Mouse (Mus musculus) kidney, postnatal 4 days (tissue): ENCODE results near the gene Mme.

Experiments
- DNase-seq, 2 experiments: peaks; one replicate each; pipeline ENCODE4 v3.0.0; 2021; ENCODE audit warnings: mixed read lengths in 2 of 2

Gene Mme

DNA sequence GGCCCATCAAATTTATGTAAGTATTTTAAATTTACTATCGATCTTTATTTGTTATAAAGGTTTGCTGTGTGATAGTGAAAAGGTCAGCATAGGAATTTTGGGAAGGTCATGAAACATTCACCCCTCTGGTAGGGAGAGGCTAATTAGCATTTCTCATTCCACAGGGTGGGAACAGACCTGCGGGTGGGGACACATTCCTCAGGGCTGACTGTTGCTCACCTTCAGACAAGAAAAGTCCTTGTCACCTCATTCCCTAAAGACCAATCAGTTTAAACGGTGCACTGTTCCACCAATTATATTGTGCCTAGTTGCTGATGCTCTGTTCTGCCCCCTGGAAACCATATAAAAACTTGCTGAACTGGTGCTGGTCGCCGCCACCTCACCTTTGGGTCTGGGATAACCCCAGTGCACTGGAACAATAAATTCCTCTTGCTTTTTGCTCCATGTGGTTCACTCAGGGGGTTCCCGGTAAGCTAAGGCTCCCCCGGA lies at the start of gene Mme:
Mme (plus strand) TSS at position 439 of the 489 bp plus-strand sequence.
- no peak for DNase-seq

DNA sequence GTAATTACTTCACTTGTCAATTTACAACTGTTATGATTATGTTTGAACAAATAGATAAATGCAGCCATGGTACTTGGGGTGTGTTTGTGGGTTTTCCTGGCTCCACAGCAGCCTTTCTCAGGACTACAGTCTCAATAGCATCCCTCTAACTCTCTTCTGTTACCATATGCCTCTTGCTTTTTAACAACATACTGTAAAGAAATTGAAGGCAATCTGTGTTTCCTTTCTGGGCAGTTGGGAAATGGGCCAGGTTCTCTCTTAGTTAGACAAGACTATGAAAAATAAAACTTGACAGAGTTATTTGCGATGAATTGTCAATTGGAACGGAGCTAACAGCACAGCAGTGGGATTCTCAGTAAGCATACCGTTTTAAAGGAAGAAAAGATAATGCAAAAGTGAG lies 44.8 kb upstream of the Mme start:
- DNase-seq = no peak

DNA sequence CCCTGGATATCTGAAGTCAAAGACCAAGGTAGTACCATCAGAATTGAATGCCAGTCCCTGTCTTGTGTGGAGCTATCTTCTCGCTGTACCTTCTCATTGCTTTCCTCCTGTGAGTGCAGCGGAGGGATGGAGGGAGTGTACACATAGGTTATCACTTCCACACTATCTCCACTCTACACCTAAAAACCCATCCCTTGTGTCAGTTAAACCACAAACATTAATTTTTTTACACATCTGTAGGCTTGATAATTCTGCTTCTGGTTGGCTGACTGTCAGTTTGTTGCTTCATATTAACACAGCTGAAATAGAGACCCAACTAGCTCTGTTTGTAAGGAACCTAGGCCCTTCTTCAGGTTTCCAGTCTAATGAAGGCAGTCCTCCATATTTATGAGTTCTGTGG lies 43.3 kb upstream of the Mme start:
- DNase-seq = no peak

DNA sequence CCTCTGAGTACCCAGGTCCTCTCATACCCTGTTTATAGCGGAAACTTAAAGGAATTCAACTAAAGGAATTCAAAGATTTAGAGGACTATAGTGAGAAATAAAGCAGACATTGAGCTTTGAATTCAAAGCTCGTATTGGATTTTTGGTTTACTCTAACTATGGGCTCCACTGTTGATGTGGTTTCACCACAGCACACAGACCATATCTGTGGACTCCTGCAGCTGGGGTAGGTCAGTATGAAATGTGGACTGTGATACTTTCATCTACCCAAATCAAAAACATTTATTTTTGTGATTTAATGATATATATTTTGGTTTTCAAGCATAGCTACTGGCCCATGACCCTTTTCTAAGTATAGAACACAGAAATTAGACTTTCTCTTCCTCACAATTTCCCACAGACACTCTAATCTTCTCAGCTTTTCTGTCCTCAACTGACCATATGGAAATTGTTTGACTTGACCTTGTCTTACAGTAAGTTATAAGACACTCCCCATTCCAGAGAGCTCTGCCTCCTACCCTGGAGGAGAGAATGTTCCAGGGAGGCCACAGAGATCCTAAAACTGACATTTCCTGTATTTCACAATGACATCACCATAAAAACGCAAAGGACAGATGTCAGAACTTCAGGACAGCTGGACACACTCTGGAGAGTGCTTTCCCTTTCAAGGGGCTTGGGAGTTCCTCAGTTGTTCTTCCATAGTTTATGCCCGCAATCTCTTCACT lies 19.3 kb upstream of the Mme start:
- DNase-seq = peak in 1 of 2 experiments; percentile 12

DNA sequence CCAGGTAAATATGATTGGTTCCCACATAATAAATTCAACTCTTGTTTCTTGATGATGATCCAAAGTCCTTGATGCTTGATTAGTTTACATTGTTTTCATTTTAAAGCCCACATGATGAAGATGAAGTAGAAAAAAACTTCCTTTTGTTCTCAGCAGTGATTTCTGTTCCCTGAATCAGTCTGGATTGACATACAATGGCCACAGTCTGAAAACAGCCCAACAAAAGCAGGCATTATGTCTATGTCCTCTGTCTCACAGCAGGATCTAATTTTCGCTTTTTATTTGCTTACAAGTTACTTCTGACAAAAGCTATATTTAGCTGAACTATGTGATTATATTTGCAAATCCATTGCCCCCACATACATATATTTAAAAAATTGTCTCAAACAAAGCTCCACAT lies 17.7 kb upstream of the Mme start:
- DNase-seq = no peak

DNA sequence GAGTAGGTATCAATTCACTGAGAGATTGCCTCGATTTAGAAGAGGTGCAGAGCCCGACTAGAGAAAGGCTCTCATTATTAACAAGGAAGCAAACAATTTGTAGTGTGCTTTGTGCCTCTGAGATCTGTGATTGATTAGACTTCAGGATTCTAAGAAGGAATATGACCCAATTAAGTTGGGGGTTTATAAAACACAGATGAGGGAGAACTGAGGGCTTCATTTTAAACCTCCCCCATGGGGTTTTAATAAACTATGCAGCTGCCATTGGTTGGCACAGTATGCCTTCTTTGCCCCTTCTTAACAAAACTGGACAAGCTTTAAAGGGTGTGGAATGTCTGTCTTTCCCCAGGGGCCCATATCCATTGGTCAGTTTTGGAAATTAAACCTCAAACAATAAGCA lies 5.4 kb upstream of the Mme start:
- no peak for DNase-seq

DNA sequence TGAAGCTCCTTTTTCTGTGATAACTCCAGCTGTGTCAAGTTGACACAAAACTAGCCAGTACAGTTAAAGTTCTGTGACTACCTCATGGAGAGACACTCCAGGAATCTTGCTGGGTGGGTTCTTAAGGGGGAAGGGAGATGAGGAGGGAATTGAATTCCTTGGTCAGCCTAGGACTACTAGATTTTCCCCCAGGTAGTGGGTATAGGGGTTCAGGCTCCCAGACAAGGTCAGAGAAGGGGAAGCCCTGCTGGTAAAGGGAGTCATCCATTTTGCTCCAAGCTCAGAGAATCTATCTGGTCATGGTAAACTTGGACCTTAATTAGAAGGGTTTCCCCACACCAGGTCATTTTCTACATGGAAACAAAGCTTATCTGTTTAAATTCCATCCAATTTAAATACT lies 2.4 kb downstream of the Mme start:
- DNase-seq = no peak

DNA sequence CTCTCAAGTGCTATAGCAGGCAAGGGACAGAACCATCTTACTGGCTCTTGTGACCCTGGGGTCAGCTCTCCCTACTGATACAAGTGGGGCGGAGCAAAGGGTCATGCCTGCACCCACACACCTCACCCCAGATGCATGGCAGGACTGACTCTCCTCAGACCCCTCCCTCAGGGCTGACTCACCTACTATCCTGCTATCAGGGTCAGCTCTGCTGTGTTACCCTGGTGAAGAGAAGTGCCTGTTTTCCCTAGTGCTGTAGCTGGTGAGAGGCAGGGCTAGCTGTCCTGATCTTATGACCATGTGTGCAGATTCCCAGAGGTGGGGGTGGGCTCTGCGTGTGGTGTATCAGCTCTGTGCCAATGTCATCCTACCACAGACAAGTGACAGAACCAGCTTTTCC lies 30.8 kb downstream of the Mme start:
- no peak for DNase-seq

DNA sequence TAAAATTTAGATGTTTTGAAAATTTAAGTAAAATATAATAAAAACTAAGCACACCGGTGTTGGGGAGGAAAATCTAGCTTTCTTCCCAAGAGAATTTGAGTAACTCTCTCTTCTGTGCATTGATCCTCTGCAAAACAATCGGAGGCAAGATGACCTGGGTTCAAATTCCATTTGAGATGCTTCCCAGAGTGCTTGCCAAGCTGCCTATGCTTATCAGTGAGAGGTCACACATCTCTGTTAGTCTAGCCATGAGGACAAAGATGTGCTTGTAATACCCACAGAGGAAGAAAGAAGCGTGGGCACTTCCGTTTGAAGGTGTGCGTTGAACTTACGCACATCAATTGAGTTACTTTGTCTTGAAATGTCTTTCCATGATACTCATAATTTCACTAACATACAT lies 53.0 kb downstream of the Mme start:
- no peak for DNase-seq

DNA sequence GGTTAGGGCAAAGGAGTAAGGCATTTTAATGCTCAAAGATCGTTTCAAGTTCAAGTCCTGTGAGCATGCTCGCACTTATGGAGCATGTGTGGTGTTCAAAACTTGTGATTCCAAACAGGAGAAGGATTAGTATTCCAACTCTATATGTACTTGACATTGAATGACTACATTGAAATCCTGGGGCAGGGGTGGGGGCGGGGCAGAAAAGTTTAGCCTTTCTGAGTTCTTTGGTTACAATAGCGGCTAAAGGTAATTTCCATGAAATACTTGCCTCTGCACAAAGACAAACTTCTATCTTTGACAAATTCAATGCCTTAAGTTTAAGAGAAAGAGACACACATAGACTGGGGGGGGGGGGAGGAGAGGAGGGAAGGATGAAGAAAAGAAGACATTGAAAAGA lies 53.5 kb downstream of the Mme start:
- no peak for DNase-seq

DNA sequence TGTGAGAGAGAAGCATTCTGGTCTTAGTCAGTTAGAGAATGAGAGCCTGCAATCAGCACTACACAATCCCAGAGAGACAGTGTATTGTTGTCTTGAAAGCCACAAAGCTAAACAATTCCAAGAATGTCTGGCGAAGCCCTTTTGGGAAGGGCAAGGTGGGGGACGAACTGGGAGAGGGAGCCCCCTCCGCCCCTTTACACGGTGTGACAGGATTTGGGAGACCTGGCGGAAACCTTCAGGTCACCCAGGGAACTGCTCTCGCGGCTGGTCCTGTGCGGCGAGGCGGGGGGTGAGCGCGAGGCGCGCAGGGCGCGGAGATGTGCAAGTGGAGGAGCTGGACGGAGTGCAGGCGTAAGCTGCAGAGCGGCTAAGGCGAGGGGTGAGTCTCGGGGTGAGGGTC lies 53.9 kb downstream of the Mme start:
- DNase-seq = peak; percentile 70 to 82

DNA sequence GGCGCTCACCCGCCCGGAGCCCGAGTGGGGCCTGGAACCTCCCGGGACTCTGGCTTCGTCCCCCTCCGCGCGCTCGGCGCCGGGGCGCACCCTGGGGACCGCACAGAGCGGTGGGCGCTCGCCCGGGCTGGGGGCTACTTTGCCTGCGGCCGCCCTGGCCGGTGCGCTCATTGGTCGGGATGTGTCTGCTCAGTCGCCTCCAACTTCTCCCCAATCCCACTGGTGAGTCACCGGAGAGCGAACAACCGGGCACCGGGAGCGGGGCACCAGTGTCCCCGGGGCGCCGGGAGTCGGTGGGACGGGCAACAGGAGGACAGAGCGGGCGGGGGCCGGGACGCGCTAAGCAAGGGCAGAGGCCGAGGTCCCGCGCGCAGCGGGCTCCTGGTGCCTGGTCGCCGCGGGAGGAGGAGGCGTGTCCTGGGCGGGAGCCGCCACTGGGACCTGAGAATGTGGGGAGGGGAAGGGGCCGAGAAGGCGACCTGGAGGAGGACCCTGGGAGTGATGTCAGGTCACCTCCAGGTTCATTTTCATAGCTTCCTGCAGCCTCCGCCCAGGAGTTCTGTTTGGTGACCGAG lies 54.4 kb downstream of the Mme start:
- peak; percentile 76 to 87 for DNase-seq

DNA sequence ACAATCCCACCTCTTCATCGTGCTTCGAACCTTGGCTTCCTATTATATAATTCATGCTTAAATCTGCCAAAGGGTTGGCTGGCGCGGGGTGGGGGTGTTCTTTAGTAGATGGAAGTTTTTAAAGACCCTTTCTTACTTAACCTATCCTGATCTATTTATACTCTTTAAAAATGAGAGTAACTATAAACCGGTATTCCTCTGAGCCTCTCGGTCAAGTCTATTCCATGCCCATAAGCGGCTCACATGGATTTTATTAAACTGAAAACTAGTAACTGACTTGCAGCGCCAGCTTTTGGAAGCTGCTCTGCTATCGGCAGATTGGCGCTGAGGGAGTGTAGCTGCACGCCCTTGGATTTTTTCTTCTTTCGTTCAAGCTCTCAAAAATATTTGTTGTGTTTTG lies 55.1 kb downstream of the Mme start:
- peak; percentile 18 to 39 for DNase-seq

DNA sequence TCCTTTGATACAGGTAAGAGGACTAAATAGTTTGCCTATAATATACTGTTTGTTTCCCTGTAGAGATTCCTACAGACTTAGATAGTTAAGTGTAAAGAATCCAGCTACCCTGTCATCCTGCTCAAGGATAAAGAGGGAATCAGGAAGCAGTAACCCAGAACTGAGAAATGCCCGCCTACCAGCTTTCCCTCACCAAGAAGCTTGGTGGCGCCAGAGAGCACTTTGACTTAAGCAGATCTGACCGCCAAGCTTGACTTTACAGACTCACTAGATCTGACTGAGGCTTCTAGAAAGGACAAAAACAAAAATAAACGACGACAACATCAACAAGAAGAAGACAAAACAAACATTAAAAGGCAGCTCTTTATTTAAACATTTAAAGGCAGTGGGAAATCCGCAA lies 56.5 kb downstream of the Mme start:
- peak; percentile 87 to 89 for DNase-seq

DNA sequence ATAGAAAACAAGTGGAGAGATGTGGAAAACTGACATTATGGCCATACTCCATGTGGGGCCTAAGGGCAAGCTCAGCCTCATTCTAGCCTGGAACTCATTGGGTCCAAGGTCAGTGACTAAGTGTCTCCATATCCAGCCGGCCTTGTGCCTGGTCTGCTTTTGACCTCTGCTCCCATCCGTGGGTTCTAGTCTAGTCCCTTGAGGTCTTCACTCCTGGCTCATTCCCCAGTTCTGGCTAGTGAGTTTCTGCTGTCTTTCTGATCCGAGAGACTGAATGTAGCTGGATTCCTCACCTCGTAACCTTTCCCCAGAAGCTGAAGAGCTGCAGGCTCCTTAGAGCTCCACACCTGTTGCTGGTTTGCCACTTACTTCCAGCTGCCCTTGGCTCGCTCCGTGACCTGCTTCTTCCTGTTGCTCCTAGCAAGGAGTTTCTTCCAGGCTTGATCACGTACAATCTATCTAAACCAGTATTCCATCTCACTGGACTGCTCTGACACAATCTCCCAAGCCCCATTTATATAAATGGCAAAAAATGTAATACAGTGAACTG lies 73.9 kb downstream of the Mme start:
- no peak for DNase-seq

DNA sequence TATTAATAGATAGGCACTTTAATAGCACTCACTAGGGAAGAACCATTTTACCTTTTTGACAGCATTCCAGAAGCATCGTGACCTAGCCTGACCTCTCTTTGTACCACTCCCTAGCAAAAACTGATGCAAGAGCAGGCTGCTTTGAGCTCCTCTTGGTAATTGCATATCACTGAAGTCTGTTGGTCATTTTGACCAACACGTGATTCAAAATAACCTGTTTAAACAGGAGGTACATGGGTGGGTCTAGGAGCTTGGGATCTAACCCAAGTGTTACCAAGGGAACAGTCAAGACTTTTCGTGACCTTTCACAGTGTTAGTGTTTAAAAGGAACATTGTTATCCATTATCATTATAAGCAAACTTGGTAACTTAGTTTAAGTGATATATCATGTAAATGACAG lies 76.2 kb downstream of the Mme start:
- DNase-seq = no peak

DNA sequence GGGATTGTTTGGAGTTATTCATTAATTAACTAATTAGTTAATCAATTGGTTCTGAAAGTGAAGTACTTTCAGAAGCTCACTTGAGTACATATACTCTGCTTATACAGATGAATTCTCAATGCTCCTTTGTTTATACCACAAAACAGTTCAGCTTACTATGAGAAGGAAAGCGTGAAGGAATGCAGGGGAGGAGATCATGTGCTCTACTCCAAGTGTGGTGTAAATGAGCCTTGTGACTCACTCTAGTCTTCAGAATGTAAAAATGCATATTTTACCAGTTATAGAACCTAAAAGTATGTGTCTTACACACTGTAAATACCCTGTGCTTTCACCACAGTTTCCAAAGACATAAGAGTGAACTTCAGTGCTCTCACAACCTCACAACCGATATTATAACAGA lies 84.3 kb downstream of the Mme start:
- DNase-seq = no peak

DNA sequence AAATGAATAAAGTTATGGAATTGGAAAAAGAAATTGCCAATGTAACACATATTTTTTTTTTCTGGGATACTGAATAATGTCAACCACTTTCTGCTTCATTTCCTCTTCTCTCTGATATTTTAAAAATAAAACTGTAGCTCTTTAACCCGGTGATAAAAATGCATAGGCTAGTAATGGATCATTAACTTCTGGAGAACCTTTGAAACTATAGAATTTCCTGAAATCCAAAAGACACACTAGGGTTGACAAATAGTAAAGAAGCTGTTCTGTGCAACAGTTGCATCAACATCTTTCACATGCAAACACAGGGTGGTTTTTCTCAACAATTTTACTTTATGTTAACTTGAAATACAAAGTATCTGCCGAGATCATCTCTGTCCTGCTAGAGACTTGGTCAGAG lies 98.8 kb downstream of the Mme start:
- DNase-seq = no peak

DNA sequence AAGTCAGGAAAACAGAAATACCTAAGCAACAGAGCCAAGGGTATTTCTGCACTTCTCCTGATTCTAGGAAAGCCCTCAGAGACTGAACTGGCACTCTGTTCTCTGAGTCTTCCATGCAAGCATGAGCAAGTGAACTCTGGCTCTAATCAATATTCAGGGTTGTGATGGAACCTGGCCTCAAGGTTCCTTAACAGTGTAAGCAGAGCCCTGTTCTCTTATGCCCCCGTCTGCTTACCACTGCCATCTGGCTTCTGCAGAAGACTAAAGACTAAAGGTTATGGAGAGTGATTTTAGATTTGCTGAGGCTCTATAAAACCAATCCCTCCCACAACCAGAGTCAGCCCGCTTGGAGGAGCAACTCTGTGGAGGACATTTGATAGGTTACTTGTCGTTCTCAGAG lies 99.2 kb downstream of the Mme start:
- DNase-seq = peak; percentile 11 to 15

DNA sequence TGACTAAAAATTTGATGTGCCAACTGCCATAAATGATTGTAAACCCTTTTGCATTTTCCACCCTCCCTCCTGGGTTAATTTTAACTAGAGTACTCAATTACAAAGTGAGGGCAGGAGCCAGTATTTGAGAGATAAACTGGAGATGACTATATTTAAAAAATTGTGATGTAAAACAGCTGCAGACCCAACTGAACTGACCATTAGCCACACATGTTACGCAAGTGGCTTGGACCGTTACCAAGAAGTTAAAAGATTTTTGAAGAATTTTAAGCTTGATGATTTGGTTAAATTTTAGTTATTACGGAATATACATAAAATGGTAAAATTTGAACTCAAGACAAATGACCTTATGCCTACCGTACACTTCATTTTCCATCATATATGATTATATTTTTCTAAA lies 100.1 kb downstream of the Mme start:
- DNase-seq = no peak

DNA sequence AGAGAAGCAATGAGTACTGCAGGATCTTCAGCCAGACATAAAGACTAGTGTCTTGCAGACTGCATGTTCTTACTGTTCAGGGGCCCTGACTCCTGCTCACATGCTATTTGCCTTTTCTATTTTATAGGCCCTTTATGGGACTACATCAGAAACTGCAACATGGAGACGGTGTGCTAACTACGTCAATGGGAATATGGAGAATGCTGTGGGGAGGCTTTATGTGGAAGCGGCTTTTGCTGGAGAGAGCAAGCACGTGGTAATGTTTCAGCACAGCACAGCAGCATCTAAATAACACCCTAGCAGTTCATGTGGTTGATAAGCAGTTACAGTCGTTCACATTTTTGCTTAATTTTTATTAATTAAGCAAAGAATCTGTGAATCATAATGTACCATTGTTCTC lies 103.7 kb downstream of the Mme start:
- DNase-seq = no peak

DNA sequence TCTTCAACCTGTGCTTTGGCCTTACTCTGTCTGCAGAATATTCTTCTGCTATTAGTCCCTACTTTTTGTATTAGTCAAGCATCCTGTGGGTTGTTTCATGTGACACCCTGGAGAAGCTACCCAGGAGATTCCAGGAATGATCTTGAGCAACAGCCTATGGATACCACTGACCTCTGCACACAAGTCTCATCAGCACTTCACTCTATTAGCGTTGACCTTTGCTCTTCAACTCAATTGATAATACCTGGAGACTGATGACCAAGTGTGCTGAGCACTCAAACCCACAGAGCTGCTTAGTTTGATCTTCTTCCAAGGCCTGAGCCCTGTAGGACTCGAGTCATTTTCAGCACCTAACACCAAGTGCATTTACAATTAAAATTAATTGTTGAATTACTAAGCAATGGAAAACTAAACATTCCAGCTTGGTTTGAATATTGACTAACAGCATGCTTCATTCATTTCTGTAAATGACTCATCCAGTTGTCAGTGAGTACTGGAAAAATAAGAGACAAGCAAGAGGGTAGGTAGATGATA lies 107.6 kb downstream of the Mme start:
- DNase-seq = no peak

DNA sequence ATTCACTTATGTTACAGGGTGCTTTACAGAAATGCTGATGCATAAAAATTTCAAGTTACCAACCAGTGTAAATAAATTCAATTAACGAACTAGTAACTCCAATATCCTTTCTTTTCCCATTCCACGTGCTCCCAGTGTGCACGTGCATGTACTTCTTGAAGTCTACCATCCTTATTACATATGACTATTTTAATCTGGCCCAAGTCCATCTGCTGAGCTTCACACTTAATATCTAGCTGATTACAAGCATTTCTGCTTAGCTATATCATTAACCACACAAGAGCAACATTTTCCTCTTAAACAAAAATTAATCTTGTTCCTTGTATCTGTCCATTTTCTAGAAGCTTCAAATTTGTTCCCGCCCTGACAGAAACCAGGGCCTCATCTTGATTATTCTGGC lies 108.9 kb downstream of the Mme start:
- DNase-seq = no peak

DNA sequence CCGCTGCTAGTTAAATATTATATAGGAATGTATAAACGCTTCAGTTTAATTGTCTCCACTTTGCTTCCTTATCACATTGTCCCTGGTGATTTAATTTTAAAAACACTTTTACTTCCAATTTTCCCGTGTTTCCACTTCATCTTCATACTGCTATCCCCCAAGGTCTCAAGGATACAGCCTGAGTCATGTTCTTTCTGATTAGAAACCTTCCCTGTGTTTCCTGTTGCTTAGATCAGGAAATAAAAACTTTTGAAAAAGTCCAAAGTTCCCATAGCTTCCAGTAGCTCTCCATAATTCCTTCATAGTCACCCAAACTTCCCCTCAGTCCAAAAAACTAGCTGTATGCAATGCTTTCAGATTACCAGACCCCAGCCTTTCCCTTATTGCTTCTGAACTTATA lies 109.4 kb downstream of the Mme start:
- no peak for DNase-seq
